Mouse (Mus musculus) forebrain, embryonic 10.5 days (tissue): ENCODE data around the gene Epha2. TPM values are rescaled to one million over a fixed set of nuclear protein-coding genes. Genes with fewer than 3 reads are reported as not detected.

Source experiments
- DNase-seq: peaks from one replicate; pipeline ENCODE4 v3.0.0-alpha.2; 2017; ENCODE audit warnings: low spot score; ENCODE audit errors: extremely low spot score
- H3K27ac ChIP-seq: fragments of 300-500 bp; sonication (generic); 2 replicates; pipeline ENCODE4 v1.5.1; 2016; ENCODE audit warnings: mild to moderate bottlenecking
- H3K27me3 ChIP-seq: fragments of 300-500 bp; sonication (generic); 2 replicates; pipeline ENCODE4 v1.6.1; 2016; ENCODE audit warnings: mild to moderate bottlenecking; ENCODE audit not compliant: poor library complexity, severe bottlenecking
- H3K36me3 ChIP-seq: fragments of 300-500 bp; sonication (generic); replicated peaks from 2 replicates; pipeline ENCODE4 v1.6.1; 2016; ENCODE audit warnings: mild to moderate bottlenecking, moderate library complexity
- H3K4me1 ChIP-seq: fragments of 300-500 bp; sonication (generic); 2 replicates; pipeline ENCODE4 v1.6.1; 2016
- H3K4me3 ChIP-seq: fragments of 300-500 bp; sonication (generic); 2 replicates; pipeline ENCODE4 v1.5.1; 2016; ENCODE audit warnings: mild to moderate bottlenecking, moderate library complexity
- H3K9me3 ChIP-seq: fragments of 300-500 bp; sonication (generic); 2 replicates; pipeline ENCODE4 v1.6.1; 2016; ENCODE audit warnings: mild to moderate bottlenecking, moderate library complexity
- WGBS: fragments of 180-500 bp; shearing (Covaris S2); methylation state at CpG from one replicate; pipeline ENCODE4 v1.1.7; 2016; 5-methylcytosine and 5-hydroxymethylcytosine counted together
- polyA plus RNA-seq: library from polyadenylated mRNA; unstranded; fragments of >200 nt; fragmentation: Nextera tagmentation; extraction: Ambion mirVana; gene quantifications from 2 replicates; pipeline ENCODE4 v1.2.1, GENCODE M21; 2016

The Epha2 gene
- polyA plus RNA-seq, 1 experiment from 2014 or later = 3.7 TPM

- no peaks in the 10 kb centered on the region for H3K27me3 ChIP-seq
- peaks cover 23% of the 10 kb centered on the region for H3K4me1 ChIP-seq
- H3K4me3 ChIP-seq = no peak overlapping the region
- WGBS = 76% methylated on average over 8 of the region's 8 CpGs
- no peak for DNase-seq
- H3K9me3 ChIP-seq = no peaks in the 10 kb centered on the region
- H3K36me3 ChIP-seq = no peaks in the 10 kb centered on the region
- H3K27ac ChIP-seq = 0 out of 2 replicates have a peak overlapping the region, but pooled peaks have one; percentile 42
Observed at GRCm38 (mm10) chr4:141347365-141347797, 46.3 kb downstream of the Epha2 start.

- WGBS = 79% methylated on average over 11 of the region's 11 CpGs
Observed at GRCm38 (mm10) chr4:141348616-141349015, 47.6 kb downstream of the Epha2 start.

GRCm38 (mm10) chr4:141350015-141350414, 49.0 kb downstream of the Epha2 start:
- WGBS = 92% methylated on average over 12 of the region's 12 CpGs
- H3K27ac ChIP-seq = no peak overlapping the region

More at GRCm38 (mm10) chr4:141348616-141349015, 47.6 kb downstream of the Epha2 start:
- H3K4me3 ChIP-seq = no peak overlapping the region
- no peaks in the 10 kb centered on the region for H3K36me3 ChIP-seq
- no peaks in the 10 kb centered on the region for H3K27me3 ChIP-seq
- no peak overlapping the region for H3K27ac ChIP-seq
- peaks cover 25% of the 10 kb centered on the region for H3K4me1 ChIP-seq
- DNase-seq = no peak
- no peaks in the 10 kb centered on the region for H3K9me3 ChIP-seq

GRCm38 (mm10) chr4:141351972-141352371, 50.9 kb downstream of the Epha2 start:
- Histone ChIP-seq H3K27ac (no peak overlapping the region), H3K27me3 (no peaks in the 10 kb centered on the region), H3K9me3 (no peaks in the 10 kb centered on the region), H3K36me3 (no peaks in the 10 kb centered on the region), H3K4me3 (no peak overlapping the region), H3K4me1 (peaks cover 25% of the 10 kb centered on the region)
- 76% methylated on average over 7 of the region's 7 CpGs for WGBS
- no peak for DNase-seq

More at GRCm38 (mm10) chr4:141350015-141350414, 49.0 kb downstream of the Epha2 start:
- Histone ChIP-seq H3K9me3 (no peaks in the 10 kb centered on the region), H3K36me3 (no peaks in the 10 kb centered on the region), H3K4me3 (no peak overlapping the region), H3K27me3 (no peaks in the 10 kb centered on the region), H3K4me1 (peaks cover 25% of the 10 kb centered on the region)
- DNase-seq = no peak

GRCm38 (mm10) chr4:141352986-141353385, 51.9 kb downstream of the Epha2 start:
- Histone ChIP-seq H3K27me3 (no peaks in the 10 kb centered on the region), H3K9me3 (no peaks in the 10 kb centered on the region), H3K27ac (0 out of 2 replicates have a peak overlapping the region, but pooled peaks have one; percentile 4), H3K4me3 (no peak overlapping the region), H3K4me1 (peaks cover 17% of the 10 kb centered on the region), H3K36me3 (no peaks in the 10 kb centered on the region)
- no peak for DNase-seq
- 77% methylated on average over 5 of the region's 5 CpGs for WGBS

- Histone ChIP-seq H3K27me3 (no peaks in the 10 kb centered on the region), H3K4me3 (no peak overlapping the region), H3K27ac (0 out of 2 replicates have a peak overlapping the region, but pooled peaks have one; percentile 4), H3K36me3 (no peaks in the 10 kb centered on the region), H3K9me3 (no peaks in the 10 kb centered on the region), H3K4me1 (peaks cover 8% of the 10 kb centered on the region; the same call in 1 of the 2 replicates)
- whole genome bisulfite sequencing = 69% methylated on average over 8 of the region's 8 CpGs
- no peak for DNase-seq
Observed at GRCm38 (mm10) chr4:141353868-141354267, 52.8 kb downstream of the Epha2 start.

- DNase-seq = no peak
- H3K27me3 ChIP-seq = peaks cover 26% of the 10 kb centered on the region
- peaks cover 31% of the 10 kb centered on the region for H3K4me1 ChIP-seq
- H3K9me3 ChIP-seq = no peaks in the 10 kb centered on the region
- H3K27ac ChIP-seq = no peak overlapping the region
- H3K36me3 ChIP-seq = no peaks in the 10 kb centered on the region
- no peak overlapping the region for H3K4me3 ChIP-seq
Observed at GRCm38 (mm10) chr4:141357811-141358210, 56.8 kb downstream of the Epha2 start.

- H3K4me3 ChIP-seq = no peak overlapping the region
- H3K27me3 ChIP-seq = peaks cover 40% of the 10 kb centered on the region
- 83% methylated on average over 6 of the region's 6 CpGs for WGBS
- no peak overlapping the region for H3K27ac ChIP-seq
- H3K9me3 ChIP-seq = no peaks in the 10 kb centered on the region
- DNase-seq = no peak
- H3K36me3 ChIP-seq = no peaks in the 10 kb centered on the region
- peaks cover 29% of the 10 kb centered on the region for H3K4me1 ChIP-seq
Observed at GRCm38 (mm10) chr4:141359222-141359621, 58.2 kb downstream of the Epha2 start.

GRCm38 (mm10) chr4:141360846-141361245, 59.8 kb downstream of the Epha2 start:
- DNase-seq = peak; percentile 46

GRCm38 (mm10) chr4:141362937-141363548, 62.0 kb downstream of the Epha2 start:
- H3K27ac ChIP-seq = no peak overlapping the region
- H3K4me3 ChIP-seq = no peak overlapping the region
- 31% methylated on average over 11 of the region's 11 CpGs for WGBS
- peaks cover 78% of the 10 kb centered on the region for H3K27me3 ChIP-seq
- DNase-seq = peak; percentile 89
- H3K9me3 ChIP-seq = no peaks in the 10 kb centered on the region
- H3K4me1 ChIP-seq = peaks cover 33% of the 10 kb centered on the region
- H3K36me3 ChIP-seq = no peaks in the 10 kb centered on the region

More at GRCm38 (mm10) chr4:141360846-141361245, 59.8 kb downstream of the Epha2 start:
- H3K9me3 ChIP-seq = no peaks in the 10 kb centered on the region
- H3K36me3 ChIP-seq = no peaks in the 10 kb centered on the region
- peaks cover 29% of the 10 kb centered on the region for H3K4me1 ChIP-seq
- H3K27me3 ChIP-seq = peaks cover 56% of the 10 kb centered on the region
- no peak overlapping the region for H3K27ac ChIP-seq
- no peak overlapping the region for H3K4me3 ChIP-seq
- WGBS = 27% methylated on average over 7 of the region's 7 CpGs

GRCm38 (mm10) chr4:141365126-141365525, 64.1 kb downstream of the Epha2 start:
- no peaks in the 10 kb centered on the region for H3K36me3 ChIP-seq
- H3K4me3 ChIP-seq = no peak overlapping the region
- 70% methylated on average over 8 of the region's 8 CpGs for WGBS
- H3K9me3 ChIP-seq = no peaks in the 10 kb centered on the region
- peaks cover 33% of the 10 kb centered on the region for H3K4me1 ChIP-seq
- no peak for DNase-seq
- no peak overlapping the region for H3K27ac ChIP-seq
- peaks cover 92% of the 10 kb centered on the region for H3K27me3 ChIP-seq

GRCm38 (mm10) chr4:141365876-141366275, 64.8 kb downstream of the Epha2 start:
- WGBS = 58% methylated on average over 7 of the region's 7 CpGs
- Histone ChIP-seq H3K4me1 (peaks cover 28% of the 10 kb centered on the region), H3K36me3 (no peaks in the 10 kb centered on the region), H3K4me3 (no peak overlapping the region), H3K27me3 (peaks cover 98% of the 10 kb centered on the region), H3K27ac (no peak overlapping the region), H3K9me3 (no peaks in the 10 kb centered on the region)
- DNase-seq = no peak

GRCm38 (mm10) chr4:141367997-141368791, 67.2 kb downstream of the Epha2 start, which contains the start of gene Fam131c:
Gene Fam131c (plus strand): TSS chr4:141368220.
- DNase-seq = no peak
- Histone ChIP-seq H3K27ac (peak within 1 kb of the TSS; percentile 75), H3K4me3 (peak within 1 kb of the TSS; percentile 69), H3K27me3 (peaks cover 85% of the 10 kb centered on the region), H3K9me3 (no peaks in the 10 kb centered on the region), H3K4me1 (peaks cover 11% of the 10 kb centered on the region), H3K36me3 (no peaks in the 10 kb centered on the region)
- under 1% methylated on average over 65 of the region's 71 CpGs for WGBS
